Mouse (Mus musculus): ENCODE data around the gene Ramp2. TPM values are rescaled to one million over a fixed set of nuclear protein-coding genes. Genes with fewer than 3 reads are reported as not detected.

Ramp2 gene
- polyA plus RNA-seq, 1 experiment from 2014 or later = 49.6 TPM

- no peak overlapping the region for H3K4me3 ChIP-seq (replicated peaks)
- H3K9me3 ChIP-seq = no peaks in the 10 kb centered on the region
- ATAC-seq (ENCODE audit: low FRiP score) = no peak
- WGBS = 48% methylated on average over 5 of the region's 5 CpGs
- H3K36me3 ChIP-seq (replicated peaks) = no peaks in the 10 kb centered on the region
- H3K4me1 ChIP-seq = no peaks in the 10 kb centered on the region
- H3K27me3 ChIP-seq = no peaks in the 10 kb centered on the region
- H3K27ac ChIP-seq = no peak overlapping the region
- H3K4me2 ChIP-seq = no peak overlapping the region
- H3K9ac ChIP-seq = no peak overlapping the region
Observed at GRCm38 (mm10) chr11:101307744-101308143, 61.9 kb downstream of the Ramp2 start.

Other genes with a start within 250 kb of the Ramp2 start
- gene Atp6v0a1, start 236.6 kb upstream of the Ramp2 start, polyA plus RNA-seq (2016; fragmentation: Nextera tagmentation; extraction: Ambion mirVana) = 48.9 and 54.9 TPM in 2 replicates
- 7.8 and 8.7 TPM in 2 replicates for gene Naglu, start 176.0 kb upstream of the Ramp2 start, polyA plus RNA-seq (2016; fragmentation: Nextera tagmentation; extraction: Ambion mirVana)
- 0.19 and 0.33 TPM in 2 replicates for gene Hsd17b1, start 167.6 kb upstream of the Ramp2 start, polyA plus RNA-seq (2016; fragmentation: Nextera tagmentation; extraction: Ambion mirVana)
- 50.7 and 50.9 TPM in 2 replicates for gene Coasy, start 163.5 kb upstream of the Ramp2 start, polyA plus RNA-seq (2016; fragmentation: Nextera tagmentation; extraction: Ambion mirVana)
- 47.6 and 52.6 TPM in 2 replicates for gene Mlx, start 158.8 kb upstream of the Ramp2 start, polyA plus RNA-seq (2016; fragmentation: Nextera tagmentation; extraction: Ambion mirVana)
- 59.0 and 62.1 TPM in 2 replicates for gene Psmc3ip, start 150.6 kb upstream of the Ramp2 start, polyA plus RNA-seq (2016; fragmentation: Nextera tagmentation; extraction: Ambion mirVana)
- gene Retreg3, start 126.1 kb upstream of the Ramp2 start, polyA plus RNA-seq (2016; fragmentation: Nextera tagmentation; extraction: Ambion mirVana) = 18.6 and 19.3 TPM in 2 replicates
- 103 and 108 TPM in 2 replicates for gene Tubg1, start 126.1 kb upstream of the Ramp2 start, polyA plus RNA-seq (2016; fragmentation: Nextera tagmentation; extraction: Ambion mirVana)
- 7.6 and 8.3 TPM in 2 replicates for gene Tubg2, start 90.1 kb upstream of the Ramp2 start, polyA plus RNA-seq (2016; fragmentation: Nextera tagmentation; extraction: Ambion mirVana)
- gene Cntnap1, start 75.5 kb upstream of the Ramp2 start, polyA plus RNA-seq (2016; fragmentation: Nextera tagmentation; extraction: Ambion mirVana) = 0.46 and 0.57 TPM in 2 replicates
- 9.2 and 9.6 TPM in 2 replicates for gene Plekhh3, start 74.7 kb upstream of the Ramp2 start, polyA plus RNA-seq (2016; fragmentation: Nextera tagmentation; extraction: Ambion mirVana)
- 0.10 TPM in 1 of 2 replicates, not detected in the other for gene Ccr10, start 70.6 kb upstream of the Ramp2 start, polyA plus RNA-seq (2016; fragmentation: Nextera tagmentation; extraction: Ambion mirVana)
- gene Ezh1, start 19.6 kb upstream of the Ramp2 start, polyA plus RNA-seq (2016; fragmentation: Nextera tagmentation; extraction: Ambion mirVana) = 11.1 and 12.5 TPM in 2 replicates
- gene Vps25, start 7.7 kb downstream of the Ramp2 start, polyA plus RNA-seq (2016; fragmentation: Nextera tagmentation; extraction: Ambion mirVana) = 90.4 and 93.1 TPM in 2 replicates
- 5.7 and 7.5 TPM in 2 replicates for gene Wnk4, start 14.5 kb downstream of the Ramp2 start, polyA plus RNA-seq (2016; fragmentation: Nextera tagmentation; extraction: Ambion mirVana)
- 1.6 TPM in 2 replicates for gene Cntd1, start 33.0 kb downstream of the Ramp2 start, polyA plus RNA-seq (2016; fragmentation: Nextera tagmentation; extraction: Ambion mirVana)
- gene Coa3, start 33.1 kb downstream of the Ramp2 start, polyA plus RNA-seq (2016; fragmentation: Nextera tagmentation; extraction: Ambion mirVana) = 178 and 183 TPM in 2 replicates
- 164 and 169 TPM in 2 replicates for gene Becn1, start 56.3 kb downstream of the Ramp2 start, polyA plus RNA-seq (2016; fragmentation: Nextera tagmentation; extraction: Ambion mirVana)
- 182 and 189 TPM in 2 replicates for gene Psme3, start 70.2 kb downstream of the Ramp2 start, polyA plus RNA-seq (2016; fragmentation: Nextera tagmentation; extraction: Ambion mirVana)
- gene Aoc2, start 79.0 kb downstream of the Ramp2 start, polyA plus RNA-seq (2016; fragmentation: Nextera tagmentation; extraction: Ambion mirVana) = 2.9 and 3.1 TPM in 2 replicates
- gene Aoc3, start 84.6 kb downstream of the Ramp2 start, polyA plus RNA-seq (2016; fragmentation: Nextera tagmentation; extraction: Ambion mirVana) = not detected in 2 replicates
- not detected in 2 replicates for gene G6pc, start 121.5 kb downstream of the Ramp2 start, polyA plus RNA-seq (2016; fragmentation: Nextera tagmentation; extraction: Ambion mirVana)
- 94.3 and 98.7 TPM in 2 replicates for gene Aarsd1, start 171.6 kb downstream of the Ramp2 start, polyA plus RNA-seq (2016; fragmentation: Nextera tagmentation; extraction: Ambion mirVana)
- 5.8 and 6.5 TPM in 2 replicates for gene Gm27029, start 178.8 kb downstream of the Ramp2 start, polyA plus RNA-seq (2016; fragmentation: Nextera tagmentation; extraction: Ambion mirVana)
- 27.3 and 27.8 TPM in 2 replicates for gene Rundc1, start 179.1 kb downstream of the Ramp2 start, polyA plus RNA-seq (2016; fragmentation: Nextera tagmentation; extraction: Ambion mirVana)
- 2.1 and 2.5 TPM in 2 replicates for gene Ptges3l, start 179.3 kb downstream of the Ramp2 start, polyA plus RNA-seq (2016; fragmentation: Nextera tagmentation; extraction: Ambion mirVana)
- gene Rpl27, start 196.3 kb downstream of the Ramp2 start, polyA plus RNA-seq (2016; fragmentation: Nextera tagmentation; extraction: Ambion mirVana) = 354 and 378 TPM in 2 replicates
- gene Ifi35, start 202.4 kb downstream of the Ramp2 start, polyA plus RNA-seq (2016; fragmentation: Nextera tagmentation; extraction: Ambion mirVana) = 2.2 TPM in 2 replicates
- gene Rnd2, start 219.0 kb downstream of the Ramp2 start, polyA plus RNA-seq (2016; fragmentation: Nextera tagmentation; extraction: Ambion mirVana) = 101 and 105 TPM in 2 replicates
- gene Vat1, start 220.2 kb downstream of the Ramp2 start, polyA plus RNA-seq (2016; fragmentation: Nextera tagmentation; extraction: Ambion mirVana) = 62.9 and 65.4 TPM in 2 replicates